Mouse (Mus musculus) ES-E14 (cell line): ENCODE measurements around the gene Prkcz. TPM values are rescaled to one million over a fixed set of nuclear protein-coding genes. Genes with fewer than 3 reads are reported as not detected.
A peak's percentile ranks its signal among the peaks of the same experiment; 100 is the strongest.

Experiments used
- DNase-seq: peaks from one replicate; pipeline ENCODE4 v3.0.0-alpha.2; 2013; ENCODE audit warnings: low read depth, low spot score
- H3K27ac ChIP-seq: 2 replicates; pipeline ENCODE4 v1.5.1; 2012; ENCODE audit warnings: low read depth, mild to moderate bottlenecking, low read length, moderate library complexity, mixed read lengths; ENCODE audit not compliant: poor library complexity, insufficient read depth, severe bottlenecking
- H3K36me3 ChIP-seq: 2 replicates; pipeline ENCODE4 v1.6.1; 2012; ENCODE audit warnings: mild to moderate bottlenecking, low read length, moderate library complexity, mixed read lengths; ENCODE audit not compliant: control insufficient read depth, poor library complexity, insufficient read depth, severe bottlenecking
- H3K4me1 ChIP-seq, 2 experiments: fragments of 150-350 bp in 1 of 2; sonication (generic) in 1 of 2; 2 replicates each; pipeline ENCODE4 v1.6.1; 2012; ENCODE audit warnings: low read length in 2 of 2, mild to moderate bottlenecking in 1 of 2, mixed read lengths in 1 of 2; ENCODE audit not compliant: control insufficient read depth in 2 of 2, insufficient read depth in 2 of 2, poor library complexity in 1 of 2
- H3K4me3 ChIP-seq, 2 experiments: fragments of 150-350 bp in 1 of 2; sonication (generic) in 1 of 2; 2 replicates each; pipeline ENCODE4 v1.5.1; 2012; ENCODE audit warnings: low read length in 2 of 2, low read depth in 1 of 2, mild to moderate bottlenecking in 1 of 2, mixed read lengths in 1 of 2; ENCODE audit not compliant: insufficient read depth in 1 of 2, poor library complexity in 1 of 2, severe bottlenecking in 1 of 2
- H3K9ac ChIP-seq: 2 replicates; pipeline ENCODE4 v1.6.1; 2012; ENCODE audit warnings: low read depth, mild to moderate bottlenecking, low read length, mixed read lengths; ENCODE audit not compliant: poor library complexity, insufficient read depth, severe bottlenecking
- H3K9me3 ChIP-seq: fragments of 150-350 bp; sonication (generic); 2 replicates; pipeline ENCODE4 v1.6.1; 2012; ENCODE audit warnings: low read depth, mild to moderate bottlenecking, low read length; ENCODE audit not compliant: control insufficient read depth, insufficient read depth
- CHD2 ChIP-seq: IDR thresholded peaks from 2 replicates; pipeline ENCODE4 v1.6.1; 2014; ENCODE audit warnings: mild to moderate bottlenecking, low read depth, low read length, inconsistent platforms
- HCFC1 ChIP-seq: IDR thresholded peaks from 2 replicates; pipeline ENCODE4 v1.6.1; 2012; ENCODE audit warnings: low read length, inconsistent platforms, borderline replicate concordance; ENCODE audit not compliant: insufficient read depth
- MAFK ChIP-seq: IDR thresholded peaks from 2 replicates; pipeline ENCODE4 v1.6.1; 2014; ENCODE audit warnings: mild to moderate bottlenecking, low read depth, low read length, inconsistent platforms; ENCODE audit not compliant: insufficient read depth
- ZC3H11A ChIP-seq: IDR thresholded peaks from 2 replicates; pipeline ENCODE4 v1.6.1; 2012; ENCODE audit warnings: low read depth, mild to moderate bottlenecking, inconsistent platforms, low read length, borderline replicate concordance
- ZNF384 ChIP-seq: IDR thresholded peaks from 2 replicates; pipeline ENCODE4 v1.6.1; 2012; ENCODE audit warnings: low read depth, low read length, inconsistent platforms
- in situ Hi-C, 2 experiments: fragments of 600-800 bp; cut with MboI; formaldehyde crosslinking; loops; one replicate each; pipeline ENCODE4 v1.15.1; 2025; ENCODE audit warnings: low sequenced_read_pairs in 2 of 2, inconsistent platforms in 1 of 2; ENCODE audit not compliant: unreplicated experiment in 2 of 2
- total RNA-seq: library from RNA; depleted of rRNA; stranded (reverse); fragments of 300-350 nt; gene quantifications from 2 replicates; pipeline ENCODE4 v1.2.3, GENCODE M21; 2012

Gene Prkcz
- total RNA-seq, 1 experiment: 17.0 TPM

- Histone ChIP-seq H3K4me3 (no peak overlapping the region), H3K27ac (no peak overlapping the region), H3K36me3 (no peaks in the 10 kb centered on the region), H3K9ac (no peak overlapping the region), H3K9me3 (no peaks in the 10 kb centered on the region), H3K4me1 (peaks cover 0 to 10% of the 10 kb centered on the region in 2 experiments; a peak in 2 of 4 replicates)
- TF ChIP-seq MAFK (no peak), CHD2 (no peak), ZC3H11A (no peak), ZNF384 (no peak), HCFC1 (no peak)
- DNase-seq: no peak
- in situ Hi-C loops: no loop called here
Measured at GRCm38 (mm10) chr4:155325773-155326172, 35.4 kb downstream of the Prkcz start.

- DNase-seq: no peak
- H3K36me3 ChIP-seq: no peaks in the 10 kb centered on the region
- H3K27ac ChIP-seq: no peak overlapping the region
- in situ Hi-C loops: no loop called here
- H3K9ac ChIP-seq: no peak overlapping the region
- peaks cover 0 to 11% of the 10 kb centered on the region in 2 experiments; a peak in 2 of 4 replicates for H3K4me1 ChIP-seq
- no peak overlapping the region for H3K4me3 ChIP-seq
- TF ChIP-seq ZC3H11A (no peak), MAFK (no peak), ZNF384 (no peak), HCFC1 (no peak), CHD2 (no peak)
- no peaks in the 10 kb centered on the region for H3K9me3 ChIP-seq
Measured at GRCm38 (mm10) chr4:155324511-155324910, 36.6 kb downstream of the Prkcz start.

- Histone ChIP-seq H3K4me1 (peaks cover 0 to 14% of the 10 kb centered on the region in 2 experiments; a peak in 2 of 4 replicates), H3K9me3 (no peaks in the 10 kb centered on the region), H3K27ac (no peak overlapping the region), H3K36me3 (no peaks in the 10 kb centered on the region), H3K4me3 (no peak overlapping the region), H3K9ac (no peak overlapping the region)
- in situ Hi-C loops: no loop called here
- DNase-seq: no peak
- TF ChIP-seq MAFK (no peak), ZNF384 (no peak), HCFC1 (no peak), ZC3H11A (no peak), CHD2 (no peak)
Measured at GRCm38 (mm10) chr4:155323081-155323795, 37.9 kb downstream of the Prkcz start.

GRCm38 (mm10) chr4:155320281-155321244 is 40.6 kb downstream of the Prkcz start:
- Histone ChIP-seq H3K36me3 (no peaks in the 10 kb centered on the region), H3K4me3 (no peak overlapping the region), H3K9ac (no peak overlapping the region), H3K27ac (no peak overlapping the region), H3K9me3 (no peaks in the 10 kb centered on the region), H3K4me1 (peaks cover 3 to 8% of the 10 kb centered on the region in 2 experiments; a peak in 1 of 4 replicates)
- in situ Hi-C loops: no loop called here
- peak; percentile 82 for DNase-seq
- TF ChIP-seq HCFC1 (no peak), ZC3H11A (no peak), MAFK (no peak), ZNF384 (no peak), CHD2 (no peak)
